Comparison of ENCODE assay signal across 11 mouse cellular contexts in the genomic region with DNA sequence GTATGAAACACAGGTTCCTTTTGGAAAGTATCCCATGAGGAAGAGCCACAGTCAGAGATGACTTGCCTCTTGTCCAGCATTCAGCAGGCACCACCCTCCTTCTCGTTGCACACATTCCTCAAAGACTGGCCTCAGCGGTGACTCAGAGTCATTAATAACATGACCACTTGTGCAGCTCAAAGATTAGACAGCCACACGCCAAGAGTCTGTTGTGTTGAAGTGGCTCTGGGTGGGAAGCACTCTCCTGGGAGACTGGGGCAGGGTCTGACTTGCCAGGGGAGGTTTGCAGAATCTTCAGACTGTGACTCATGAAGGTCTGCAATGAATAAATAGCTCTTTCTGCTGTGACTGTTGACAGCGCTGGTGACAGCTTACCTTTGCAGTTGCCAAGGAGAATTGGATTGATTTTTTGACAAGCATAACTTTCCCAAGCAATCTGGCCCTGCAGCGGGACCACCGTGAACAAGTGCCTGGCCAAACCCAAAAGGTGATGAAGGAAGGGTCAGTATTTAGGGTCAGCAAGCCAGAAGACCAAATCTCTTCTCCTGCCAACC.
A peak's percentile ranks its signal among the peaks of the same experiment; 100 is the strongest.
DNase-seq lines count a peak whose midpoint lies in the region; ATAC-seq and TF ChIP-seq lines count a peak whose summit lies in the region.
"Had no signal": no experiment of that assay in that cellular context is flagged by ENCODE, and none has a peak within 500 bp of the region (broad histone marks: within the 10 kb centered on the region; RNA-seq: fewer than 3 reads in every experiment).

No protein-coding gene starts in this region.

- peak; percentile 13 for DNase-seq in hindbrain, embryonic 11.5 days (ENCODE audit: low spot score)
- no peak for DNase-seq in hindbrain, postnatal 0 days (ENCODE audit: low spot score)
- DNase-seq in adipocyte (ENCODE audit: low spot score) = peak; percentile 66
- DNase-seq in frontal cortex, postnatal 14 days (ENCODE audit: low spot score in 2 of 2) = no peak
- DNase-seq in cerebellum, adult 11-12 months = no peak
- DNase-seq in left cerebral cortex, adult 18-20 months (ENCODE audit: low spot score in 2 of 2) = no peak

- no peaks in the 10 kb centered on the region for H3K9me3 ChIP-seq in hindbrain, embryonic 11.5 days (ENCODE audit: control insufficient read depth, low read length)
- H3K9me3 ChIP-seq in hindbrain, postnatal 0 days (ENCODE audit: low read length) = no peaks in the 10 kb centered on the region
- no peaks in the 10 kb centered on the region for H3K9me3 ChIP-seq in heart, embryonic 12.5 days (replicated peaks)
- H3K9me3 ChIP-seq in limb, embryonic 13.5 days = no peaks in the 10 kb centered on the region
- H3K9me3 ChIP-seq: embryonic facial prominence, embryonic 13.5 days; limb, embryonic 15.5 days; megakaryocyte, embryonic 14.5 days had no signal

- no peak overlapping the region for H3K27ac ChIP-seq in hindbrain, embryonic 11.5 days (ENCODE audit: low read depth, low read length)
- no peak overlapping the region for H3K27ac ChIP-seq in hindbrain, postnatal 0 days
- peak overlapping the region; percentile 82 for H3K27ac ChIP-seq in heart, embryonic 12.5 days (ENCODE audit: poor library complexity, severe bottlenecking)
- no peak overlapping the region for H3K27ac ChIP-seq in limb, embryonic 13.5 days
- H3K27ac ChIP-seq: embryonic facial prominence, embryonic 13.5 days; limb, embryonic 15.5 days had no signal

- H3K9ac ChIP-seq in hindbrain, embryonic 11.5 days (ENCODE audit: low read depth, low read length) = no peak overlapping the region
- no peak overlapping the region for H3K9ac ChIP-seq in hindbrain, postnatal 0 days (replicated peaks; ENCODE audit: low read length)
- no peak overlapping the region for H3K9ac ChIP-seq in heart, embryonic 12.5 days
- H3K9ac ChIP-seq in limb, embryonic 13.5 days = no peak overlapping the region
- H3K9ac ChIP-seq: embryonic facial prominence, embryonic 13.5 days; limb, embryonic 15.5 days had no signal

- no peaks in the 10 kb centered on the region for H3K36me3 ChIP-seq in hindbrain, embryonic 11.5 days (ENCODE audit: control insufficient read depth, insufficient read depth, low read length)
- H3K36me3 ChIP-seq in hindbrain, postnatal 0 days (ENCODE audit: insufficient read depth, low read length) = no peaks in the 10 kb centered on the region
- H3K36me3 ChIP-seq in heart, embryonic 12.5 days = no peaks in the 10 kb centered on the region
- H3K36me3 ChIP-seq in limb, embryonic 13.5 days = no peaks in the 10 kb centered on the region
- H3K36me3 ChIP-seq: embryonic facial prominence, embryonic 13.5 days; limb, embryonic 15.5 days had no signal

- no peaks in the 10 kb centered on the region for H3K27me3 ChIP-seq in hindbrain, embryonic 11.5 days (ENCODE audit: control insufficient read depth, insufficient read depth, low read length)
- H3K27me3 ChIP-seq in hindbrain, postnatal 0 days (ENCODE audit: insufficient read depth, low read length) = no peaks in the 10 kb centered on the region
- no peaks in the 10 kb centered on the region for H3K27me3 ChIP-seq in heart, embryonic 12.5 days (replicated peaks)
- no peaks in the 10 kb centered on the region for H3K27me3 ChIP-seq in limb, embryonic 13.5 days
- H3K27me3 ChIP-seq: embryonic facial prominence, embryonic 13.5 days; limb, embryonic 15.5 days; megakaryocyte, embryonic 14.5 days had no signal

- no peaks in the 10 kb centered on the region for H3K4me1 ChIP-seq in hindbrain, embryonic 11.5 days (replicated peaks; ENCODE audit: control insufficient read depth, insufficient read depth, low read length)
- H3K4me1 ChIP-seq in hindbrain, postnatal 0 days (ENCODE audit: insufficient read depth, low read length) = peaks cover 8% of the 10 kb centered on the region; the same call in 1 of the 2 replicates
- peaks cover 45% of the 10 kb centered on the region for H3K4me1 ChIP-seq in heart, embryonic 12.5 days (replicated peaks)
- peaks cover 52% of the 10 kb centered on the region for H3K4me1 ChIP-seq in limb, embryonic 13.5 days
- H3K4me1 ChIP-seq: megakaryocyte, embryonic 14.5 days had no signal

- 49% methylated on average over 6 of the region's 6 CpGs for WGBS in hindbrain, embryonic 11.5 days
- WGBS in hindbrain, postnatal 0 days = 42% methylated on average over 6 of the region's 6 CpGs
- 19% methylated on average over 6 of the region's 6 CpGs for WGBS in heart, embryonic 12.5 days
- WGBS in limb, embryonic 13.5 days = 41% methylated on average over 6 of the region's 6 CpGs

- 0 out of 2 replicates have a peak, but pooled peaks have one; percentile 31 for ATAC-seq in hindbrain, embryonic 11.5 days (ENCODE audit: low FRiP score)
- ATAC-seq in hindbrain, postnatal 0 days = no peak
- ATAC-seq in heart, embryonic 12.5 days (ENCODE audit: insufficient number of reproducible peaks, low FRiP score) = peak; percentile 84
- ATAC-seq in limb, embryonic 13.5 days (ENCODE audit: low FRiP score, low read depth) = 0 out of 2 replicates have a peak, but pooled peaks have one; percentile 17

- H3K4me2 ChIP-seq in hindbrain, embryonic 11.5 days (replicated peaks; ENCODE audit: low read depth, low read length) = no peak overlapping the region
- H3K4me2 ChIP-seq in hindbrain, postnatal 0 days (ENCODE audit: low read depth, low read length) = no peak overlapping the region
- H3K4me2 ChIP-seq in heart, embryonic 12.5 days = peak overlapping the region; percentile 39
- no peak overlapping the region for H3K4me2 ChIP-seq in limb, embryonic 13.5 days (replicated peaks)
- H3K4me2 ChIP-seq: embryonic facial prominence, embryonic 13.5 days; limb, embryonic 15.5 days had no signal

- no peak for TF ChIP-seq CTCF in hindbrain, postnatal 0 days (IDR thresholded peaks at IDR 0.05; ENCODE audit: low read depth)

- no peak overlapping the region for H3K4me3 ChIP-seq in hindbrain, embryonic 11.5 days (ENCODE audit: low read depth, low read length)
- H3K4me3 ChIP-seq in hindbrain, postnatal 0 days (ENCODE audit: low read length) = no peak overlapping the region
- H3K4me3 ChIP-seq in heart, embryonic 12.5 days = no peak overlapping the region
- H3K4me3 ChIP-seq in limb, embryonic 13.5 days = no peak overlapping the region
- H3K4me3 ChIP-seq: embryonic facial prominence, embryonic 13.5 days; limb, embryonic 15.5 days; megakaryocyte, embryonic 14.5 days had no signal

Comparison
In these comparisons a context has a peak if more than half of its experiments do, and no peak if none do; other contexts are left out.
1. DNase-seq: peak in hindbrain, embryonic 11.5 days (single experiment) and adipocyte (single experiment); none in hindbrain, postnatal 0 days (single experiment), frontal cortex, postnatal 14 days (0 of 2), cerebellum, adult 11-12 months (single experiment) and left cerebral cortex, adult 18-20 months (0 of 2).